Mouse (Mus musculus): Measurements from ENCODE around the gene Otub1. TPM values are rescaled to one million over a fixed set of nuclear protein-coding genes. Genes with fewer than 3 reads are reported as not detected.

Gene Otub1
- polyA plus RNA-seq, 1 experiment: 176 TPM

GRCm38 (mm10) chr19:7165509-7166199 is 40.5 kb downstream of the Otub1 start:
- Histone ChIP-seq H3K27ac (ENCODE audit: control insufficient read depth, insufficient read depth, low read length) (no peak overlapping the region), H3K36me3 (ENCODE audit: control insufficient read depth, insufficient read depth, low read length) (no peaks in the 10 kb centered on the region), H3K4me1 (replicated peaks; ENCODE audit: control insufficient read depth, insufficient read depth, low read length) (peaks cover 19% of the 10 kb centered on the region), H3K4me3 (ENCODE audit: control insufficient read depth, insufficient read depth, low read length) (peak overlapping the region; percentile 28), H3K27me3 (ENCODE audit: control insufficient read depth, insufficient read depth, low read length) (peaks cover 11% of the 10 kb centered on the region)
- WGBS: 4% methylated on average over 76 of the region's 105 CpGs
- TF ChIP-seq CTCF (IDR thresholded peaks at IDR 0.05; ENCODE audit: borderline replicate concordance, control insufficient read depth, extremely low read depth, insufficient read depth, low read length, poor library complexity) (no peak), POLR2A (IDR thresholded peaks at IDR 0.05; ENCODE audit: control insufficient read depth, extremely low read depth, insufficient read depth, low read length, poor library complexity) (no peak)
- DNase-seq: peak; percentile 19

- TF ChIP-seq CTCF (IDR thresholded peaks at IDR 0.05; ENCODE audit: borderline replicate concordance, control insufficient read depth, extremely low read depth, insufficient read depth, low read length, poor library complexity) (peak; percentile 14; the same call in 1 of the 2 replicates), POLR2A (IDR thresholded peaks at IDR 0.05; ENCODE audit: control insufficient read depth, extremely low read depth, insufficient read depth, low read length, poor library complexity) (no peak)
- Histone ChIP-seq H3K4me1 (replicated peaks; ENCODE audit: control insufficient read depth, insufficient read depth, low read length) (peaks cover 20% of the 10 kb centered on the region), H3K4me3 (ENCODE audit: control insufficient read depth, insufficient read depth, low read length) (peak overlapping the region; percentile 28), H3K27ac (ENCODE audit: control insufficient read depth, insufficient read depth, low read length) (no peak overlapping the region), H3K27me3 (ENCODE audit: control insufficient read depth, insufficient read depth, low read length) (peaks cover 11% of the 10 kb centered on the region), H3K36me3 (ENCODE audit: control insufficient read depth, insufficient read depth, low read length) (no peaks in the 10 kb centered on the region)
- WGBS: under 1% methylated on average over 35 of the region's 35 CpGs
- DNase-seq: peak; percentile 58
Observed at GRCm38 (mm10) chr19:7164820-7165323, 41.2 kb downstream of the Otub1 start.

DNA sequence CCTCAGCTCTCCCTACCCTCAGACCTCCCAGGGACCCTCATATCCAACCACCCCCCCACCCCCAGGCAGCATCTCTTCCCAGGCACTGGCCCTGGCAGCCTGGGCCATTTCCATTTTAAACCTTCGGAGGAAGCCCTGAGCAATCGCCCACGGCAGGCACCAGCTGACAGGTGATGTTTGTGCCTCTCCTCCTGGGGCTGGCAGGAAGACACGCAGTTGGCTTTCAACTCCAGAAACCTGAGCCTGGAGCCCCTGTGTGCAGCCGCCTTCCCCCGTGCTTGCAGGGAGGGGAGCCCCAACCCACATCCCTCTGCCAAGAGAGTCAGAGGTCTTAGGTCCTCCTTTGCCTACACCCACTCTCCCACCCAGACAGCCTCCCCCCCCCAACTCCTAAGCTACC is 41.9 kb downstream of the Otub1 start:
- WGBS: 5% methylated on average over 6 of the region's 6 CpGs

DNA sequence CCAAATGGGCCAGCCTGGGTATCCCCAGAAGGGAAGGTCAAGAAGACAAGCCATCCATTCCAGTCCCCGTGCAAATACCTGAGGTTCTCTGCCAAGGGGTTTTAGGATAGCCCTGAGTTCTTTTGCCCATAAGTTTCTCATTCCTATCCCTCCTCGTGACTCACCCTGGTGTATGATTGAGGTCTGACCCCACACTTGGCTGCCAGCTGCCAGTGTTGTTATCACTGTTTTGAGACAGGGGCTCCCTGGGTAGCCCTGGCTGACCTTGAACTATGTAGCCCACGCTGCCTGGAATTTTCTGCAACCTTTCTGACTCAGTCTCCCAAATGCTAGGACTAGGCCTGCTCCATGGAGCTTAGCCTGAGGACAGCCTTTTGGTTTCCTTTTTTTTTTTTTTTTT is 45.1 kb downstream of the Otub1 start:
- WGBS: 92% methylated on average over 3 of the region's 3 CpGs
- TF ChIP-seq POLR2A (IDR thresholded peaks at IDR 0.05; ENCODE audit: control insufficient read depth, extremely low read depth, insufficient read depth, low read length, poor library complexity) (no peak), CTCF (IDR thresholded peaks at IDR 0.05; ENCODE audit: borderline replicate concordance, control insufficient read depth, extremely low read depth, insufficient read depth, low read length, poor library complexity) (no peak)
- Histone ChIP-seq H3K4me3 (ENCODE audit: control insufficient read depth, insufficient read depth, low read length) (no peak overlapping the region), H3K4me1 (replicated peaks; ENCODE audit: control insufficient read depth, insufficient read depth, low read length) (peaks cover 20% of the 10 kb centered on the region), H3K27ac (ENCODE audit: control insufficient read depth, insufficient read depth, low read length) (no peak overlapping the region), H3K36me3 (ENCODE audit: control insufficient read depth, insufficient read depth, low read length) (no peaks in the 10 kb centered on the region), H3K27me3 (ENCODE audit: control insufficient read depth, insufficient read depth, low read length) (peaks cover 8% of the 10 kb centered on the region)
- DNase-seq: no peak

More for the DNA sequence above, 41.9 kb downstream of the Otub1 start:
- no peak overlapping the region for H3K4me3 ChIP-seq (ENCODE audit: control insufficient read depth, insufficient read depth, low read length)
- peaks cover 11% of the 10 kb centered on the region for H3K27me3 ChIP-seq (ENCODE audit: control insufficient read depth, insufficient read depth, low read length)
- H3K36me3 ChIP-seq (ENCODE audit: control insufficient read depth, insufficient read depth, low read length): no peaks in the 10 kb centered on the region
- TF ChIP-seq CTCF (IDR thresholded peaks at IDR 0.05; ENCODE audit: borderline replicate concordance, control insufficient read depth, extremely low read depth, insufficient read depth, low read length, poor library complexity) (no peak), POLR2A (IDR thresholded peaks at IDR 0.05; ENCODE audit: control insufficient read depth, extremely low read depth, insufficient read depth, low read length, poor library complexity) (no peak)
- peak; percentile 47 for DNase-seq
- H3K4me1 ChIP-seq (replicated peaks; ENCODE audit: control insufficient read depth, insufficient read depth, low read length): peaks cover 20% of the 10 kb centered on the region
- H3K27ac ChIP-seq (ENCODE audit: control insufficient read depth, insufficient read depth, low read length): no peak overlapping the region

- Histone ChIP-seq H3K27ac (ENCODE audit: control insufficient read depth, insufficient read depth, low read length) (no peak overlapping the region), H3K4me3 (ENCODE audit: control insufficient read depth, insufficient read depth, low read length) (no peak overlapping the region), H3K27me3 (ENCODE audit: control insufficient read depth, insufficient read depth, low read length) (peaks cover 3% of the 10 kb centered on the region; the same call in 1 of the 2 replicates), H3K36me3 (ENCODE audit: control insufficient read depth, insufficient read depth, low read length) (no peaks in the 10 kb centered on the region), H3K4me1 (replicated peaks; ENCODE audit: control insufficient read depth, insufficient read depth, low read length) (peaks cover 20% of the 10 kb centered on the region)
- WGBS: 81% methylated on average over 14 of the region's 14 CpGs
- DNase-seq: peak; percentile 14
- TF ChIP-seq POLR2A (IDR thresholded peaks at IDR 0.05; ENCODE audit: control insufficient read depth, extremely low read depth, insufficient read depth, low read length, poor library complexity) (no peak), CTCF (IDR thresholded peaks at IDR 0.05; ENCODE audit: borderline replicate concordance, control insufficient read depth, extremely low read depth, insufficient read depth, low read length, poor library complexity) (no peak)
Observed at GRCm38 (mm10) chr19:7160151-7160906, 45.8 kb downstream of the Otub1 start.

GRCm38 (mm10) chr19:7157734-7158133 is 48.4 kb downstream of the Otub1 start:
- H3K4me1 ChIP-seq (replicated peaks; ENCODE audit: control insufficient read depth, insufficient read depth, low read length): peaks cover 5% of the 10 kb centered on the region; the same call in 1 of the 2 replicates
- 94% methylated on average over 14 of the region's 14 CpGs for WGBS

More at GRCm38 (mm10) chr19:7157734-7158133, 48.4 kb downstream of the Otub1 start:
- Histone ChIP-seq H3K4me3 (ENCODE audit: control insufficient read depth, insufficient read depth, low read length) (no peak overlapping the region), H3K27ac (ENCODE audit: control insufficient read depth, insufficient read depth, low read length) (no peak overlapping the region), H3K27me3 (ENCODE audit: control insufficient read depth, insufficient read depth, low read length) (no peaks in the 10 kb centered on the region), H3K36me3 (ENCODE audit: control insufficient read depth, insufficient read depth, low read length) (no peaks in the 10 kb centered on the region)
- TF ChIP-seq CTCF (IDR thresholded peaks at IDR 0.05; ENCODE audit: borderline replicate concordance, control insufficient read depth, extremely low read depth, insufficient read depth, low read length, poor library complexity) (no peak), POLR2A (IDR thresholded peaks at IDR 0.05; ENCODE audit: control insufficient read depth, extremely low read depth, insufficient read depth, low read length, poor library complexity) (no peak)
- DNase-seq: no peak

All from thymus, adult 2 months (tissue).